Comparison of ENCODE assay signal across 28 mouse cellular contexts in genomic region chr3:100935521-100935920, GRCm38 (mm10).
"Had no signal": no experiment of that assay in that cellular context is flagged by ENCODE, and none has a peak within 500 bp of the region (broad histone marks: within the 10 kb centered on the region; RNA-seq: fewer than 3 reads in every experiment).

No protein-coding gene starts in this region.

- H3K4me3 ChIP-seq: embryonic facial prominence, embryonic 10.5 days; embryonic facial prominence, embryonic 12.5 days; embryonic facial prominence, embryonic 13.5 days; embryonic facial prominence, embryonic 15.5 days; erythroblast, embryonic 14.5 days; forebrain, embryonic 10.5 days; forebrain, embryonic 12.5 days; forebrain, embryonic 13.5 days; forebrain, embryonic 15.5 days; gastrocnemius, adult 2 months; heart, adult 2 months had no signal

- H3K9ac ChIP-seq: embryonic facial prominence, embryonic 12.5 days; embryonic facial prominence, embryonic 13.5 days; embryonic facial prominence, embryonic 15.5 days; forebrain, embryonic 12.5 days; forebrain, embryonic 13.5 days; forebrain, embryonic 15.5 days; forebrain, postnatal 0 days had no signal

- H3K27ac ChIP-seq: embryonic facial prominence, embryonic 10.5 days; embryonic facial prominence, embryonic 12.5 days; embryonic facial prominence, embryonic 13.5 days; embryonic facial prominence, embryonic 15.5 days; forebrain, embryonic 10.5 days; forebrain, embryonic 12.5 days; forebrain, embryonic 13.5 days; forebrain, embryonic 15.5 days; gastrocnemius, adult 2 months; heart, adult 2 months had no signal

- ATAC-seq: forebrain, embryonic 13.5 days; forebrain, embryonic 14.5 days; forebrain, embryonic 15.5 days; forebrain, embryonic 16.5 days; forebrain, postnatal 0 days had no signal

- H3K4me2 ChIP-seq: embryonic facial prominence, embryonic 12.5 days; embryonic facial prominence, embryonic 13.5 days; embryonic facial prominence, embryonic 15.5 days; forebrain, embryonic 12.5 days; forebrain, embryonic 13.5 days; forebrain, embryonic 15.5 days had no signal

- H3K9me3 ChIP-seq: embryonic facial prominence, embryonic 10.5 days; embryonic facial prominence, embryonic 12.5 days; embryonic facial prominence, embryonic 13.5 days; embryonic facial prominence, embryonic 15.5 days; forebrain, embryonic 10.5 days; forebrain, embryonic 12.5 days; forebrain, embryonic 13.5 days; forebrain, embryonic 15.5 days had no signal

- H3K27me3 ChIP-seq: embryonic facial prominence, embryonic 12.5 days; embryonic facial prominence, embryonic 13.5 days; embryonic facial prominence, embryonic 15.5 days; forebrain, embryonic 12.5 days; forebrain, embryonic 13.5 days; forebrain, embryonic 15.5 days had no signal

- DNase-seq: cerebellum, adult 2 months; cerebellum, adult 8-10 months; cerebellum, adult 9-10 months; cerebellum, adult 9-11 months; cerebellum, postnatal 10 days; cerebellum, postnatal 14 days; cerebellum, postnatal 25 days; cerebellum, postnatal 36 days; embryo, embryonic 11 days; forebrain, postnatal 0 days; gastrocnemius, adult 2 months; gastrocnemius, postnatal 10 days; gastrocnemius, postnatal 14 days; gastrocnemius, postnatal 25 days; gastrocnemius, postnatal 36 days; heart, adult 18-20 months; heart, adult 2 months had no signal

- H3K4me1 ChIP-seq: embryonic facial prominence, embryonic 10.5 days; embryonic facial prominence, embryonic 12.5 days; embryonic facial prominence, embryonic 13.5 days; embryonic facial prominence, embryonic 15.5 days; forebrain, embryonic 12.5 days; forebrain, embryonic 13.5 days; forebrain, embryonic 15.5 days had no signal
